Mouse (Mus musculus) liver, embryonic 15.5 days (tissue): Measurements from ENCODE around the gene Akap3. TPM values are rescaled to one million over a fixed set of nuclear protein-coding genes. Genes with fewer than 3 reads are reported as not detected.

Experiments used
- ATAC-seq: fragments of 200-750 bp; cut with Nextera tagmentation; 2 replicates; pipeline ENCODE4 v1.8.0; 2017; ENCODE audit warnings: moderate number of reproducible peaks, mild to moderate bottlenecking, moderate library complexity; ENCODE audit not compliant: insufficient read depth
- H3K27ac ChIP-seq: fragments of 300-500 bp; sonication (generic); replicated peaks from 2 replicates; pipeline ENCODE4 v1.5.1; 2015; ENCODE audit warnings: mild to moderate bottlenecking, inconsistent platforms
- H3K27me3 ChIP-seq: fragments of 300-500 bp; sonication (generic); 2 replicates; pipeline ENCODE4 v1.6.1; 2015; ENCODE audit warnings: mild to moderate bottlenecking, inconsistent platforms
- H3K36me3 ChIP-seq: fragments of 300-500 bp; sonication (generic); replicated peaks from 2 replicates; pipeline ENCODE4 v1.6.1; 2015; ENCODE audit warnings: moderate library complexity, mild to moderate bottlenecking, inconsistent platforms
- H3K4me1 ChIP-seq: fragments of 300-500 bp; sonication (generic); replicated peaks from 2 replicates; pipeline ENCODE4 v1.6.1; 2015; ENCODE audit warnings: inconsistent platforms
- H3K4me2 ChIP-seq: fragments of 300-500 bp; sonication (generic); 2 replicates; pipeline ENCODE4 v1.6.1; 2015; ENCODE audit warnings: moderate library complexity, mild to moderate bottlenecking, inconsistent platforms
- H3K4me3 ChIP-seq: fragments of 300-500 bp; sonication (generic); replicated peaks from 2 replicates; pipeline ENCODE4 v1.5.1; 2015; ENCODE audit warnings: mild to moderate bottlenecking, inconsistent platforms
- H3K9ac ChIP-seq: fragments of 300-500 bp; sonication (generic); 2 replicates; pipeline ENCODE4 v1.6.1; 2015; ENCODE audit warnings: moderate library complexity, mild to moderate bottlenecking, inconsistent platforms
- H3K9me3 ChIP-seq: fragments of 300-500 bp; sonication (generic); replicated peaks from 2 replicates; pipeline ENCODE4 v1.6.1; 2016; ENCODE audit warnings: inconsistent platforms
- WGBS: fragments of 180-500 bp; shearing (Covaris S2); methylation state at CpG from one replicate; pipeline ENCODE4 v1.1.7; 2015; ENCODE audit warnings: mixed read lengths; ENCODE audit not compliant: insufficient replicate concordance; 5-methylcytosine and 5-hydroxymethylcytosine counted together
- polyA plus RNA-seq: library from polyadenylated mRNA; unstranded; fragments of >200 nt; fragmentation: Nextera tagmentation; extraction: Ambion mirVana; gene quantifications from 2 replicates; pipeline ENCODE4 v1.2.1, GENCODE M21; 2015

The Akap3 gene
- not detected in 2 replicates for polyA plus RNA-seq

- Histone ChIP-seq H3K9ac (no peak within 1 kb of the TSS), H3K4me3 (no peak within 1 kb of the TSS), H3K27me3 (peaks cover 6% of the 10 kb centered on the region; the same call in 1 of the 2 replicates), H3K4me1 (peaks cover 11% of the 10 kb centered on the region), H3K27ac (no peak within 1 kb of the TSS), H3K36me3 (no peaks in the 10 kb centered on the region), H3K4me2 (no peak within 1 kb of the TSS), H3K9me3 (no peaks in the 10 kb centered on the region)
- ATAC-seq = no peak
Measured at GRCm38 (mm10) chr6:126852881-126853280, at the start of gene Akap3. Gene Akap3 (plus strand): TSS chr6:126853098.

- H3K27ac ChIP-seq = no peak overlapping the region
- no peak overlapping the region for H3K9ac ChIP-seq
- no peak overlapping the region for H3K4me2 ChIP-seq
- no peaks in the 10 kb centered on the region for H3K9me3 ChIP-seq
- no peak for ATAC-seq
- no peaks in the 10 kb centered on the region for H3K4me1 ChIP-seq
- no peak overlapping the region for H3K4me3 ChIP-seq
- no peaks in the 10 kb centered on the region for H3K36me3 ChIP-seq
- no peaks in the 10 kb centered on the region for H3K27me3 ChIP-seq
- WGBS = 66% methylated on average over 3 of the region's 3 CpGs
Measured at GRCm38 (mm10) chr6:126806783-126807182, 46.1 kb upstream of the Akap3 start.

- Histone ChIP-seq H3K27ac (no peak overlapping the region), H3K36me3 (no peaks in the 10 kb centered on the region), H3K9ac (no peak overlapping the region), H3K4me2 (no peak overlapping the region), H3K4me3 (no peak overlapping the region), H3K27me3 (no peaks in the 10 kb centered on the region), H3K9me3 (no peaks in the 10 kb centered on the region), H3K4me1 (no peaks in the 10 kb centered on the region)
- WGBS = 8% methylated on average over 4 of the region's 4 CpGs
- ATAC-seq = no peak
Measured at GRCm38 (mm10) chr6:126808134-126808533, 44.8 kb upstream of the Akap3 start.

GRCm38 (mm10) chr6:126808561-126808960 lies 44.3 kb upstream of the Akap3 start:
- Histone ChIP-seq H3K9me3 (no peaks in the 10 kb centered on the region), H3K27ac (no peak overlapping the region), H3K4me1 (no peaks in the 10 kb centered on the region), H3K9ac (no peak overlapping the region), H3K4me2 (no peak overlapping the region), H3K27me3 (no peaks in the 10 kb centered on the region), H3K36me3 (no peaks in the 10 kb centered on the region), H3K4me3 (no peak overlapping the region)
- no peak for ATAC-seq
- WGBS = 61% methylated on average over 8 of the region's 8 CpGs

- no peak overlapping the region for H3K4me2 ChIP-seq
- no peaks in the 10 kb centered on the region for H3K9me3 ChIP-seq
- ATAC-seq = no peak
- no peaks in the 10 kb centered on the region for H3K27me3 ChIP-seq
- H3K9ac ChIP-seq = no peak overlapping the region
- no peak overlapping the region for H3K4me3 ChIP-seq
- H3K27ac ChIP-seq = no peak overlapping the region
- no peaks in the 10 kb centered on the region for H3K4me1 ChIP-seq
- no peaks in the 10 kb centered on the region for H3K36me3 ChIP-seq
- WGBS = 34% methylated on average over 4 of the region's 4 CpGs
Measured at GRCm38 (mm10) chr6:126811481-126811880, 41.4 kb upstream of the Akap3 start.

- H3K9ac ChIP-seq = no peak overlapping the region
- H3K27ac ChIP-seq = no peak overlapping the region
- H3K9me3 ChIP-seq = no peaks in the 10 kb centered on the region
- H3K4me1 ChIP-seq = no peaks in the 10 kb centered on the region
- peaks cover 8% of the 10 kb centered on the region for H3K36me3 ChIP-seq
- 48% methylated on average over 6 of the region's 6 CpGs for WGBS
- ATAC-seq = no peak
- H3K4me2 ChIP-seq = no peak overlapping the region
- H3K4me3 ChIP-seq = no peak overlapping the region
- H3K27me3 ChIP-seq = no peaks in the 10 kb centered on the region
Measured at GRCm38 (mm10) chr6:126815206-126815750, 37.6 kb upstream of the Akap3 start.

GRCm38 (mm10) chr6:126816338-126816737 lies 36.6 kb upstream of the Akap3 start:
- Histone ChIP-seq H3K27me3 (no peaks in the 10 kb centered on the region), H3K36me3 (peaks cover 18% of the 10 kb centered on the region), H3K4me3 (no peak overlapping the region), H3K9ac (no peak overlapping the region), H3K27ac (no peak overlapping the region), H3K9me3 (no peaks in the 10 kb centered on the region), H3K4me1 (no peaks in the 10 kb centered on the region), H3K4me2 (no peak overlapping the region)
- WGBS = 76% methylated on average over 8 of the region's 8 CpGs
- ATAC-seq = no peak

- H3K27me3 ChIP-seq = no peaks in the 10 kb centered on the region
- no peaks in the 10 kb centered on the region for H3K4me1 ChIP-seq
- H3K9me3 ChIP-seq = no peaks in the 10 kb centered on the region
- no peak overlapping the region for H3K27ac ChIP-seq
- H3K9ac ChIP-seq = no peak overlapping the region
- H3K36me3 ChIP-seq = peaks cover 82% of the 10 kb centered on the region
- no peak for ATAC-seq
- 64% methylated on average over 3 of the region's 3 CpGs for WGBS
- H3K4me3 ChIP-seq = no peak overlapping the region
- no peak overlapping the region for H3K4me2 ChIP-seq
Measured at GRCm38 (mm10) chr6:126823087-126823486, 29.8 kb upstream of the Akap3 start.

- WGBS = 43% methylated on average over 8 of the region's 8 CpGs
- H3K36me3 ChIP-seq = peaks cover 93% of the 10 kb centered on the region
Measured at GRCm38 (mm10) chr6:126836628-126837027, 16.3 kb upstream of the Akap3 start.

GRCm38 (mm10) chr6:126848712-126849704 lies 3.9 kb upstream of the Akap3 start, which contains the start of gene Ndufa9:
Gene Ndufa9 (minus strand): TSS chr6:126849136.
- 7% methylated on average over 46 of the region's 46 CpGs for WGBS
- Histone ChIP-seq H3K27ac (peak within 1 kb of the TSS; percentile 38; the same call in 1 of the 2 replicates), H3K9me3 (no peaks in the 10 kb centered on the region), H3K27me3 (peaks cover 6% of the 10 kb centered on the region; the same call in 1 of the 2 replicates), H3K9ac (peak within 1 kb of the TSS; percentile 79), H3K4me2 (peak within 1 kb of the TSS; percentile 73), H3K4me1 (peaks cover 22% of the 10 kb centered on the region), H3K4me3 (peak within 1 kb of the TSS; percentile 87), H3K36me3 (peaks cover 5% of the 10 kb centered on the region)
- peak; percentile 75 for ATAC-seq

More at GRCm38 (mm10) chr6:126836628-126837027, 16.3 kb upstream of the Akap3 start:
- no peak overlapping the region for H3K9ac ChIP-seq
- no peak overlapping the region for H3K4me3 ChIP-seq
- no peaks in the 10 kb centered on the region for H3K4me1 ChIP-seq
- H3K27ac ChIP-seq = no peak overlapping the region
- H3K27me3 ChIP-seq = no peaks in the 10 kb centered on the region
- ATAC-seq = no peak
- H3K4me2 ChIP-seq = no peak overlapping the region
- no peaks in the 10 kb centered on the region for H3K9me3 ChIP-seq

GRCm38 (mm10) chr6:126877118-126877517 lies 24.2 kb downstream of the Akap3 start:
- Histone ChIP-seq H3K27me3 (no peaks in the 10 kb centered on the region), H3K36me3 (no peaks in the 10 kb centered on the region), H3K4me1 (no peaks in the 10 kb centered on the region), H3K9ac (no peak overlapping the region), H3K27ac (no peak overlapping the region), H3K9me3 (no peaks in the 10 kb centered on the region), H3K4me3 (no peak overlapping the region), H3K4me2 (no peak overlapping the region)
- ATAC-seq = no peak
- WGBS = 18% methylated on average over 8 of the region's 8 CpGs
